Mouse (Mus musculus): ENCODE data around the gene Prkcsh. TPM values are rescaled to one million over a fixed set of nuclear protein-coding genes. Genes with fewer than 3 reads are reported as not detected.

Prkcsh gene
- polyA plus RNA-seq, 1 experiment: 106 TPM

GRCm38 (mm10) chr9:21983911-21984310 lies 18.7 kb upstream of the Prkcsh start:
- DNase-seq (ENCODE audit: extremely low spot score in 1 of 2, low spot score in 1 of 2): no peak

GRCm38 (mm10) chr9:21987592-21988342 lies 14.8 kb upstream of the Prkcsh start:
- no peak for DNase-seq (ENCODE audit: extremely low spot score in 1 of 2, low spot score in 1 of 2)

- no peak for DNase-seq (ENCODE audit: extremely low spot score in 1 of 2, low spot score in 1 of 2)
These were observed 14.0 kb upstream of the Prkcsh start for GRCm38 (mm10) chr9:21988421-21989101.

- DNase-seq (ENCODE audit: extremely low spot score in 1 of 2, low spot score in 1 of 2): no peak
These were observed 13.1 kb upstream of the Prkcsh start, which contains the start of gene Rgl3 for GRCm38 (mm10) chr9:21989230-21990110. Gene Rgl3, minus strand, starts transcription at chr9:21989446.

- no peak for DNase-seq (ENCODE audit: extremely low spot score in 1 of 2, low spot score in 1 of 2)
These were observed 10.4 kb upstream of the Prkcsh start for GRCm38 (mm10) chr9:21992227-21992626.

- DNase-seq (ENCODE audit: extremely low spot score in 1 of 2, low spot score in 1 of 2): no peak
These were observed 6.3 kb upstream of the Prkcsh start for GRCm38 (mm10) chr9:21996178-21996867.

- DNase-seq (ENCODE audit: extremely low spot score in 1 of 2, low spot score in 1 of 2): no peak
These were observed 2.3 kb upstream of the Prkcsh start for GRCm38 (mm10) chr9:22000296-22000695.

- no peak for DNase-seq (ENCODE audit: extremely low spot score in 1 of 2, low spot score in 1 of 2)
These were observed 973 bp upstream of the Prkcsh start for GRCm38 (mm10) chr9:22001633-22002032.

- peak in 1 of 2 experiments; percentile 56 for DNase-seq (ENCODE audit: extremely low spot score in 1 of 2, low spot score in 1 of 2)
These were observed 553 bp downstream of the Prkcsh start for GRCm38 (mm10) chr9:22003163-22003554.

- DNase-seq (ENCODE audit: extremely low spot score in 1 of 2, low spot score in 1 of 2): no peak
These were observed 1.9 kb downstream of the Prkcsh start for GRCm38 (mm10) chr9:22004546-22004945.

GRCm38 (mm10) chr9:22011055-22011454 lies 8.4 kb downstream of the Prkcsh start:
- DNase-seq (ENCODE audit: extremely low spot score in 1 of 2, low spot score in 1 of 2): no peak

- DNase-seq (ENCODE audit: extremely low spot score in 1 of 2, low spot score in 1 of 2): no peak
These were observed 10.1 kb downstream of the Prkcsh start for GRCm38 (mm10) chr9:22012731-22013130.

- DNase-seq (ENCODE audit: extremely low spot score in 1 of 2, low spot score in 1 of 2): no peak
These were observed 13.6 kb downstream of the Prkcsh start for GRCm38 (mm10) chr9:22016245-22016644.

- DNase-seq (ENCODE audit: extremely low spot score in 1 of 2, low spot score in 1 of 2): no peak
These were observed 14.7 kb downstream of the Prkcsh start for GRCm38 (mm10) chr9:22017208-22017825.

GRCm38 (mm10) chr9:22024592-22024991 lies 22.0 kb downstream of the Prkcsh start:
- no peak for DNase-seq (ENCODE audit: extremely low spot score in 1 of 2, low spot score in 1 of 2)

- no peak for DNase-seq (ENCODE audit: extremely low spot score in 1 of 2, low spot score in 1 of 2)
These were observed 25.9 kb downstream of the Prkcsh start for GRCm38 (mm10) chr9:22028467-22028866.

- DNase-seq (ENCODE audit: extremely low spot score in 1 of 2, low spot score in 1 of 2): no peak
These were observed 27.8 kb downstream of the Prkcsh start for GRCm38 (mm10) chr9:22030386-22030785.

- no peak for DNase-seq (ENCODE audit: extremely low spot score in 1 of 2, low spot score in 1 of 2)
These were observed 32.9 kb downstream of the Prkcsh start for GRCm38 (mm10) chr9:22035300-22036044.

GRCm38 (mm10) chr9:22037826-22038225 lies 35.2 kb downstream of the Prkcsh start:
- DNase-seq (ENCODE audit: extremely low spot score in 1 of 2, low spot score in 1 of 2): no peak
